Mouse (Mus musculus): ENCODE measurements around the gene Fam83g.

Fam83g gene

GRCm38 (mm10) chr11:61674151-61674838 is 9.6 kb upstream of the Fam83g start:
- DNase-seq (ENCODE audit: low spot score), result no peak

- no peak for DNase-seq (ENCODE audit: low spot score)
Observed at GRCm38 (mm10) chr11:61674839-61675159, 9.1 kb upstream of the Fam83g start.

DNA sequence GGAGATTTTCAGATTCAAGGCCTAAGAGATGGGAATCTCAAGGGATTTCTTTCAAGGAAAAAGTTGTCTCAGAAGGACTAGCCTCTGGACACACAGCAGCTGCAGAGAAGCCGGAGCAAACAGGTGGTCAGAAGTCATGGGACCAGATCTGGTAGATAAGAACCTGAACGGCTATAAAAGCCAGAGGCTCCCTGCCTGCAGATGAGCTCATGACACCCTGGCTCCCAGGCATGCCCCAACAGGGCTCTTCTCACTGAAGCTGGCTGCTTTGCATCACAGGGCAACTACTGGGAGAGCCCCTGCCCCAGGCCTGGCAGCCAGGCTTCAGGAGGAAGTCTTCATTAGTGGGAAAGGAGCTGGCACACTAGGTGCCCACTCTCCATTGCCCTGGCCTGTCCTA is 8.6 kb upstream of the Fam83g start:
- no peak for DNase-seq (ENCODE audit: low spot score)

DNA sequence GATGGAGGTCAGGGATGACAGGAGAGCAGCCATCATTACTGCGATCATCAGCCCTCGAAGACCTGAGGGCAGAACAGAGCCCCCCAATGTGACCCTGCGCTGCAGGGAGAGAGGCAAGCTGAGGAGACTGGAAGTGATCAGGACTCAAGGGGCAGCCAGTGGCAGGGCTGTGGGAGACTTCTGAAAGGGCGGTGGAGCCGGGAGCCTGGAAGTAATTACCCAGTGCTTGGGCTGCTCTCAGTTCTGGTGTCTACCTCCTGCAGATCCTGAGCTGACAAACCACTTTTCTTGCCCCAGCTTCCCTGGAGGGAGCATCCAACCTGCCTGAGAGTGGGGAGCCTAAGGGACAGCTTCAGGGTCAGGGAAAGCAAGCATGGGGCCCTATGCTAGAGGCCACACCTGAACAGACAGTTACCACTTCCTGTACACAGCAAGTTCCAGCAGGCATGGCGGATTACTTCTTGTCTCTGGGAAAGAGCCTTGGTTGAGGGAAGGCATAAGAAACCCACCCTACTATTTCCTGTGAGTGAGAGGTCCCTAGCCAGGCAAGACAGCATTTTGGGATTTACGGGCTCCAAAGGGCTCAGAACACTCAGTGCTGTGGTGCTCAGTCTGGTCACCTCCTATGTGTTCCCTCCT is 7.6 kb upstream of the Fam83g start:
- DNase-seq (ENCODE audit: low spot score), result no peak

GRCm38 (mm10) chr11:61677709-61678108 is 6.2 kb upstream of the Fam83g start:
- no peak for DNase-seq (ENCODE audit: low spot score)

GRCm38 (mm10) chr11:61679091-61679866 is 4.6 kb upstream of the Fam83g start:
- no peak for DNase-seq (ENCODE audit: low spot score)

- no peak for DNase-seq (ENCODE audit: low spot score)
Observed at GRCm38 (mm10) chr11:61685119-61685725, 1.3 kb downstream of the Fam83g start.

GRCm38 (mm10) chr11:61686141-61686540 is 2.2 kb downstream of the Fam83g start:
- DNase-seq (ENCODE audit: low spot score), result no peak

DNA sequence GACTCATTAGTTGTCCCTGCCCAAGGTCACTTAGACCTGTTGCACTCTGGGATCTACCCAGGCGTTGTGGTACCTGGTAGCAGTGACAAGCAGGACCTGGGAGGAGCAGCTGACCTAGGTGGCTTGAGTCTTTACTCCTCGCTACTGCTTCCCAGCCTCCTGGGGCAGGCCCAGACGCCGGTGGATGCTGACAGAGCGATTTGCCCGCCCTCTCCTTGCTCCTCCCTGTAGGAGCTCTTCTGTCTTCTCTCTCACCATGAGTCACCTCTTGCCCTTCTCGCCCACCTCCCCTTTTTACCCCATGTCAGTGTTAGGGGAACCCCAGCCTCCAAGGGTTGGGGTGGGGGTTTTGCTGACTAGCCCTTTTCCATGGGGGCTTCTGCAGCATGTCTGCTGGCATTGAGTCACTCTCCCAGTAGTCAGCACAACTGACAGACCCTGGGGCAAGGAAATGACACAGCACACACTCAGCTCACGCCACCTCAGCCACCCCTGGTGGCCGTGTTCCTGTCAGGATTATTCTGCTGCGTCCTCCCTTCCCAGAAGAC is 3.1 kb downstream of the Fam83g start:
- DNase-seq (ENCODE audit: low spot score), result no peak

GRCm38 (mm10) chr11:61687595-61687994 is 3.7 kb downstream of the Fam83g start:
- DNase-seq (ENCODE audit: low spot score), result no peak

DNA sequence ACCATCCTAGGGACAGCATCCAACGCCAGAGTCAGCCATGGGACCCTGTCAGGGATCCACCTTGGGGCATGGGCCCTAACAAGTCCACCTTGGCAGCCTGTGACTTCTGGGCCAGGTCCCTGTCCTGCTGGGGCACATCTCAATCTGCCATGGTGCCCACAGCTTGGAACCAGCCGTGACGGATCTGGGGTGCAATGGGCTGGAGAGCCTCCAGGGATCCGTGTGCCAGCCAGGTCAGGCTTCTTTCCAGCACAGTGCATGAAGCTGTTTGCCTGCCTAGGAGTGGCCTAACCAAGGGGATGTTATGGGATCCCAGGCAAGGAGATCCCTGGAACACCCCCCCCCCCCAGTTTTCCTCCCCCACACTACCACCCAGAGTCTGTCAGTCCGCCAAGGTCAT is 9.1 kb downstream of the Fam83g start:
- DNase-seq (ENCODE audit: low spot score), result no peak

DNA sequence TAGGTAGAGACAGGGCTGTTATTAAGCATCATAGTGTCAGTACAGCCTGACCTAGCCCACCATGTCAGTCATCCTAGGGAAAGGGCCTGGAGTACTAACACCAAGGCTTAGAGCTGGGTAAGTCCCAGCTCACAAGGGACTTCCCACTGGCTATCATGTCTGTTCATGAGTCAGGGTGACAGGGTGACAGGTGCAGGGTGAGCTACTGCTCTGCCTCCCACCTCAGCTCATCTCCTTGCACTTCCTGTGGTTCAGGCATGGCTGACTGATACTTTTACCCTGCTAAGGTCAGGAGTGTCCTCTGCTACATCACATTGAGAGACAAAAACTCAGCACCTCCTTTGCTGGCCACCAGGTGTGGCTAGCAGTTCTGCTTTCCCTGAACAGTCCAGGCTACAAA is 15.0 kb downstream of the Fam83g start:
- no peak for DNase-seq (ENCODE audit: low spot score)

GRCm38 (mm10) chr11:61699460-61699859 is 15.6 kb downstream of the Fam83g start:
- DNase-seq (ENCODE audit: low spot score), result no peak

DNA sequence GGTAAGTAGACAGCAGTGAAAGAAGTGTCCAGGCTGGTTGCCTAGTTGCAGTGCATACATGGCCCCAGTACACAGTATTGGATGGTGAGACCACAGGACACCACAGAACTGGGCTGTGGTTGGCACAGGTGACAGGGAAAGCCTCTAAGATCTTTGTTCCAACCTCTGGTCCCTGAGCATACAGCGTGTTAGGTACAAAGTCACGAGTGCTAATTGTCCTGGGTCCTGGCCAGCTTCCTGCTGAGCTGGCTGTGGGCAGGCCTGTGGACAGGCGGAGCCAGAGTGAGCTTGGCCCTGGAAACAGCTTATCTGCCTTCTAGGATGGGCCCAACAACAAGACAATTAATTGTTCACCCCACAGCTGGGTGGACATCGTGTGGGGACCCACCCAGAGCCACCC is 16.0 kb downstream of the Fam83g start:
- DNase-seq (ENCODE audit: low spot score), result no peak

GRCm38 (mm10) chr11:61701696-61702095 is 17.8 kb downstream of the Fam83g start:
- DNase-seq (ENCODE audit: low spot score), result no peak

DNA sequence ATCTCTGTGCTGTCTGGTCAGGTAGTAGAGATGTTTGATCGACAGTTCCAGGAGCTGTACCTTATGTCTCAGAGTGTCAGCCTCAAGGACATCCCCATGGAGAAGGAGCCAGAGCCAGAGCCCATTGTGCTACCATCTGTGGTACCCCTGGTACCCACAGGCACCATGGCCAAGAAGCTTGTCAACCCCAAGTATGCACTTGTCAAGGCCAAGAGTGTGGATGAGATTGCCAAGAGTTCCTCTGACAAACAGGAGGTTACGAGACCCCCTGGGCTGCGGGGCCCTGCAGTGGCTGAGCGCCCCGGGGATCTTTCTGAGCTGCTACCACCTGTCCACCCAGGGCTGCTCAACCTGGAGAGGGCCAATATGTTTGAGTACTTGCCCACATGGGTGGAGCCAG is 18.6 kb downstream of the Fam83g start:
- no peak for DNase-seq (ENCODE audit: low spot score)

DNA sequence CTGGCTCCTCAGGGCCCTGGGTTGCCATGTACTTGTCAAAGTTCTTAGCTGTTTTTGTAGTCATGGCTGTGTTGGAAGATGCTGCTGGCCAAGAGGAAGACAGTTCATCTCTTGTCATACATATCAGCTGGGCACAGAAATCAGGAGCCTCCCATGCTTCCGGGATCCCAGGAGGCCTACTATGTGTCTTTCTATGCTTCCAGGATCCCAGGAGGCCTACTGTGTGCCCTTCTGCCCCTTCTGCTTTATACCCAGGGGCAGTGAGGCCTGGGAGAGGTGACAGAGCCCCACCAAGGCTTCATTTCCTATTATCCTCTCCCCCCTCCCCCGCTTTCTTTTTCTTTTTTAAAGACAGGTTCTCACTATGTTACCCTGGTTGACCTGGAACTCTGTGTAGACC is 21.7 kb downstream of the Fam83g start:
- DNase-seq (ENCODE audit: low spot score), result no peak

- no peak for DNase-seq (ENCODE audit: low spot score)
Observed at GRCm38 (mm10) chr11:61706232-61706631, 22.3 kb downstream of the Fam83g start.

- no peak for DNase-seq (ENCODE audit: low spot score)
Observed at GRCm38 (mm10) chr11:61708928-61709327, 25.0 kb downstream of the Fam83g start.

DNA sequence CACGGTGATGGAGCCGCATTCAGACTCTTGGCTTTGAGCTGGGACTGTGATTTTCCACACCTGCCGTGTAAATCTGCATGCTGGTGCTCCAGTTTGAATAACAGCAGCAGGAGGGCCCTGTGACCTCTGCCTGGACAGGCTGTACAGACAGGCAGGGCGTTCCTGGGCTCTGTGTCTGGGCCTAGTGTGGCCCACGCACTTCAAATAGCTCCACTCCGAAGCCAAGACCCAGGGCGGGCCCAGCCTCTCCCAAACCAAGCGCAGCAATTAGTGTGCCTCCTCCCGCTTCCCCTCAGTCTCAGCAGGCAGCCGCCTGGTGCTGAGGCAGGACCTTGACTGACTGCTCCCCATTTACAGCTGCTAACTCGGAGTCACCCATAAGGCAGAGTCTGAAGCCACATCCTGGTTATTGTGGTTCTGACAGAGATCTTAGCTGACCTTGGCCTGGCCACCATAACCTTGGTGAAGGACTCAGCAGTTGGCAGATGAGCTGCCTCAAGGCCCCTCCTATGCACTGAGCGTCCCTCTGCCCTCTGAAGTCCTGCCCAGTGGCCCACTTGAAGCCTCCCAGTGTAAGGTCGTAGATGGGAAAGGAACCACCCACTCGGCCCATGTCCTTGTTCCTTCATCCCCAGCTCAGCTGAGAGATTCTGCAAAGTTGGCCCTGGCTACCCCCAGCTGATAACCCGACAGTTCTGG is 29.4 kb downstream of the Fam83g start:
- DNase-seq (ENCODE audit: low spot score), result no peak

GRCm38 (mm10) chr11:61714346-61715117 is 30.6 kb downstream of the Fam83g start:
- DNase-seq (ENCODE audit: low spot score), result no peak
